Mouse (Mus musculus) fat pad, adult 2 months (tissue): ENCODE data around the gene Pgd.
A peak's percentile ranks its signal among the peaks of the same experiment; 100 is the strongest.

Experiments
- DNase-seq: peaks from one replicate; pipeline ENCODE4 v3.0.0-alpha.2; 2011; ENCODE audit warnings: low read depth, low spot score; ENCODE audit errors: extremely low read depth

The Pgd gene

GRCm38 (mm10) chr4:149169926-149170325 is 3.4 kb upstream of the Pgd start:
- DNase-seq: peak; percentile 87

GRCm38 (mm10) chr4:149168016-149168415 is 1.4 kb upstream of the Pgd start:
- DNase-seq: no peak

GRCm38 (mm10) chr4:149166957-149167611 is 513 bp upstream of the Pgd start:
- no peak for DNase-seq

- no peak for DNase-seq
These were observed 2.4 kb downstream of the Pgd start for GRCm38 (mm10) chr4:149164150-149164549.

- no peak for DNase-seq
These were observed 3.4 kb downstream of the Pgd start for GRCm38 (mm10) chr4:149163196-149163595.

GRCm38 (mm10) chr4:149161166-149161565 is 5.4 kb downstream of the Pgd start:
- DNase-seq: peak; percentile 82

GRCm38 (mm10) chr4:149159891-149160290 is 6.7 kb downstream of the Pgd start:
- DNase-seq: no peak

- no peak for DNase-seq
These were observed 7.4 kb downstream of the Pgd start for GRCm38 (mm10) chr4:149159203-149159602.

GRCm38 (mm10) chr4:149157415-149157973 is 9.1 kb downstream of the Pgd start:
- DNase-seq: no peak

GRCm38 (mm10) chr4:149155711-149156110 is 10.9 kb downstream of the Pgd start:
- DNase-seq: peak; percentile 77

GRCm38 (mm10) chr4:149154859-149155258 is 11.7 kb downstream of the Pgd start:
- no peak for DNase-seq

- no peak for DNase-seq
These were observed 15.8 kb downstream of the Pgd start for GRCm38 (mm10) chr4:149150721-149151120.

GRCm38 (mm10) chr4:149150256-149150655 is 16.3 kb downstream of the Pgd start:
- no peak for DNase-seq

- DNase-seq: no peak
These were observed 17.0 kb downstream of the Pgd start for GRCm38 (mm10) chr4:149149611-149150010.

GRCm38 (mm10) chr4:149149196-149149595 is 17.4 kb downstream of the Pgd start:
- no peak for DNase-seq

- no peak for DNase-seq
These were observed 18.5 kb downstream of the Pgd start for GRCm38 (mm10) chr4:149148084-149148483.

GRCm38 (mm10) chr4:149147528-149147927 is 19.0 kb downstream of the Pgd start:
- no peak for DNase-seq

- no peak for DNase-seq
These were observed 21.4 kb downstream of the Pgd start for GRCm38 (mm10) chr4:149145151-149145550.

- DNase-seq: no peak
These were observed 22.1 kb downstream of the Pgd start for GRCm38 (mm10) chr4:149144459-149144858.

GRCm38 (mm10) chr4:149143594-149143993 is 23.0 kb downstream of the Pgd start:
- no peak for DNase-seq

- no peak for DNase-seq
These were observed 28.1 kb downstream of the Pgd start for GRCm38 (mm10) chr4:149138515-149138914.

GRCm38 (mm10) chr4:149136982-149137770 is 29.4 kb downstream of the Pgd start, which contains the start of gene Cenps:
Gene Cenps, minus strand, starts transcription at chr4:149137629.
- DNase-seq: no peak
